Mouse (Mus musculus) left cerebral cortex, postnatal 25 days (tissue): ENCODE results near the gene Ccdc141. TPM values are rescaled to one million over a fixed set of nuclear protein-coding genes. Genes with fewer than 3 reads are reported as not detected.
A peak's percentile ranks its signal among the peaks of the same experiment; 100 is the strongest.

Experiments used
- DNase-seq, 2 experiments: peaks; one replicate each; pipeline ENCODE4 v3.0.0; 2022; ENCODE audit warnings: low spot score in 2 of 2, mixed read lengths in 1 of 2
- intact Hi-C: fragments of 180-260 bp; cut with DNase I; formaldehyde crosslinking; loops from one replicate; pipeline ENCODE4 v1.15.1; 2025
- total RNA-seq, 2 experiments: library from RNA; stranded (reverse); gene quantifications; 2 replicates each; pipeline ENCODE4 v1.2.3; 2021

The Ccdc141 gene
- total RNA-seq, 2 experiments from 2014 or later, result 17.2 to 24.5 TPM

- intact Hi-C loops, result no loop called here
- no peak for DNase-seq
Observed at GRCm38 (mm10) chr2:77146291-77146690, 24.1 kb downstream of the Ccdc141 start.

DNA sequence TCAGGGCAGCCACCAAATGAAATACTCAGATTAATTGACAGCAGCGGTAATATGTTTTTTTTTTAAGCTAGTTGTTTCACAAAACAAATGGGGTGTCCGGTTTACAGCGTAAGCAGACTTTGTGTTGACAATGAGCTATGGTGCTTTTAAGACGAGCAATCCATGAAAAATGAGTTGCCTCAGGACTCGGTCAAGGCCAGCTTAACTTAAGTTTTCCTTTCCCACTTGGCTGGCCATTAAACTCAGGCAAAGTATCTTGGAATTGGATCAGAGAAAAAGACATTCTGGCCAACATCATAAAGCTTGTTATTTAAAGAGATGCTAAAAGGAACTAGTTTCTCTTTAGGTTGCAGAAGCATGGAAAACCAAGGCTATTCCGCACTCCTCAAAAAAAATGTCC is 26.9 kb downstream of the Ccdc141 start:
- no peak for DNase-seq
- intact Hi-C loops, result no loop called here

- DNase-seq, result no peak
- intact Hi-C loops, result no loop called here
Observed at GRCm38 (mm10) chr2:77138879-77139278, 31.6 kb downstream of the Ccdc141 start.

DNA sequence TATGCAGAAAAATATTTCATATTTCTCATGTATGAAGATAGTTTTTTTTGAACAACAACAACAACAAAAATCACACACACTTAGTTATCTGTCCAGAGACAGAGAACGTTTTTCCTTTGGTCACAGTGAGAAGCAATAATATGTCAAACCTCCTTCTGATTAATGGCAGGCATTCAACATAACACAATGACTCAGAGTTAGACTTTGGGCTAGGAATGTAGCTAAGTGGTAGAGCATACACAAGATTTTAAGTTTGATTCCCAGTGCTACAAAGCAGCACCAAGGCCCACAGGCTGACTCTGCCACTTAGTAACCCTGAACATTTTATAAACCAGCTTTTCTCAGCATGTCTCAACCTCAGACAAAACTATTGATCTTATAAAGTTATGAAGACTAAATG is 35.5 kb downstream of the Ccdc141 start:
- intact Hi-C loops, result no loop called here
- DNase-seq, result no peak

- DNase-seq, result no peak
- intact Hi-C loops, result no loop called here
Observed at GRCm38 (mm10) chr2:77133407-77133806, 37.0 kb downstream of the Ccdc141 start.

DNA sequence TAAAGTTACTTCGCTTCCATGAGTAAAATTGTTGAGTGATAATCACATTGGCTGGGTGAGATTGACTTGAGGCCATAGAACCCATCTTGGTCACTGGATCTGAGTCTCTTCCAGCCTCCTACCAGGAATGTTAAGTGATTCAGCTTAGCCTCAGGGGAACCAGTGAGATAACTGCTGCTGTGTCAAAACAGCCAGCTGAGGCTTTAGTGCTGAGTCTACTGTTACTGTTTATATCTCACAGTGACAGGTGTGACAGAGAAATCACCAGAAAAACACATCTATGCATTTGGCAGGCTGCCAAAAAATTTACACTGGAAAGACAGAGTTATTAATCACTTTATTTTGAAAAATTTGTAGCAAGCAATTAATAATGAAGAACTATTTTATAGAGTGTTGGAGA is 43.5 kb downstream of the Ccdc141 start:
- DNase-seq, result no peak
- intact Hi-C loops, result no loop called here

DNA sequence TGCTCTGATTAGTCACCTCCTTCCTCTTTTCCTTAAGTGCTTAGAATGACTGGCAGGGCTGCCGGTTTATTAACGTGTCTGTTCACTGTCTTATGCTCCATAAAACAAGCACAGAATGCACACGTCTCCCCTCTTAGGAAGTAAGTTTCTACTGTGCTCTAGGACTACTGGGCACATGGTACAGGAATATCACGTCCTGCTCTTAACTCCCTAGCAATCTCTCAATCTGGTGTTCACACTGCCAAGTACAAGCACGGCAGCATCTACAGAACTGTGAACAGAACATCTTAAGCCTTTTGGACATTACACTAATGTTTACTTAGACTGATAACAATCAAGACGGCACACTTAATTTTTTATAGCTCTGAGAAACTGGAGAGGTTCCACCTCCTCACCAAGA is 52.3 kb downstream of the Ccdc141 start:
- no peak for DNase-seq
- intact Hi-C loops, result no loop called here

GRCm38 (mm10) chr2:77114335-77114734 is 56.1 kb downstream of the Ccdc141 start:
- no peak for DNase-seq
- intact Hi-C loops, result no loop called here

GRCm38 (mm10) chr2:77113867-77114266 is 56.6 kb downstream of the Ccdc141 start:
- DNase-seq, result no peak
- intact Hi-C loops, result no loop called here

DNA sequence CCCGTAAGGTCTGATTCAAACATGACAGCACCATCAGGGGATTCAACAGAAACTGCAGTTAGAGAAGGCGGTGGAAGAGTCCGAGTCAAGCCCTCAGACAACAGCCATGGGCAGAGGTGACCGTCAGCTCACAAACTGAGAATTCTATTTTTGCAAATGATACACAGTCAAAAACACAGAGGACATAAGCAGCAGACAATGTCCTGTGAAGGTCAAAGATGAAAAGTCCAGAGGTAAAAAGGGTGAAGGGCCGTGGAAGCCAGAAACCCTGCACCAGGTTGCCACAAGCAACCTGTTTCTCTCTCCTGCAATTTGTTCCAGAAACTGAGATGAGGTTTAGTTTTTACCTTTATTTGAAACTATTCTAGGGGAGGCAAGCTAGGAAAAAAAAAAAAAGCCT is 57.4 kb downstream of the Ccdc141 start:
- intact Hi-C loops, result no loop called here
- no peak for DNase-seq

DNA sequence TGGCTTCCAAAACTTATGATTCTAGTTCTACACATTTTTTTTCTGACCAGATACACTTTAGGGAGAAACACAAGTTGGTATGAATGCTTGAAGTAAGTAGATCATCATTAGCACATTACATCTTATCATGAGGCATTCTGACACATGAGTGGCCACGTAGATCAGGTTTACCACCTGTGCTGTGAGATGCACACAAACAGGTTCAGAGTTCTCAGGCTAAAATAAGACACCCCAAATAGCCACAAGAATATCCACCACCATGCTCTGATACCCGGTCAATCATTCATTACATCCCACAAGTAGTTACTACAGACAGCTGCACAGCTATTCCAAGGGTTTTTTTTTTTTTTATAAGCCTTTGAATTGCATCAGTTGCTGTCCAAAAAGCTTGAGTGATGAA is 59.3 kb downstream of the Ccdc141 start:
- intact Hi-C loops, result no loop called here
- no peak for DNase-seq

- intact Hi-C loops, result no loop called here
- DNase-seq, result no peak
Observed at GRCm38 (mm10) chr2:77110365-77110764, 60.1 kb downstream of the Ccdc141 start.

- intact Hi-C loops, result no loop called here
- DNase-seq, result peak in 1 of 2 experiments; percentile 21
Observed at GRCm38 (mm10) chr2:77109506-77110123, 60.8 kb downstream of the Ccdc141 start.

DNA sequence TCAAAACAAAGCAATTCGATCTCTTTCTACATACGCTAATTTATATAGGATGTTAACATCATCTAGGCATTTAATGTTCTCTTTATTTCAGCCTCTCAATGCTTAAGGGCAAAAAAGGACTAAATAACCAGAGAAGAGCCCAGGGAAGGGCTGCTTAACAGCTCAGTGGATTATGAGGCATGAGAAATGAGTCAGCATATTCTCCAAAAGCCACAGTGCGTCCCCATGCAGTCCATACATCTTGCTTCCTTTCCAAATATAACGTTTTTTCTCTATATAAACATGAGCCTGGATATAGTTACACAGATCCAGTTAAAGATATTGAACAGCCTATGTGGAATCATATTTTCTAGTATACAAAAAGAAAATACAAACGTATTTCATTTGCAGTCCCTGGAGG is 61.9 kb downstream of the Ccdc141 start:
- intact Hi-C loops, result no loop called here
- DNase-seq, result no peak

- intact Hi-C loops, result no loop called here
- no peak for DNase-seq
Observed at GRCm38 (mm10) chr2:77106150-77106549, 64.3 kb downstream of the Ccdc141 start.

- intact Hi-C loops, result no loop called here
- no peak for DNase-seq
Observed at GRCm38 (mm10) chr2:77105006-77105715, 65.3 kb downstream of the Ccdc141 start.

DNA sequence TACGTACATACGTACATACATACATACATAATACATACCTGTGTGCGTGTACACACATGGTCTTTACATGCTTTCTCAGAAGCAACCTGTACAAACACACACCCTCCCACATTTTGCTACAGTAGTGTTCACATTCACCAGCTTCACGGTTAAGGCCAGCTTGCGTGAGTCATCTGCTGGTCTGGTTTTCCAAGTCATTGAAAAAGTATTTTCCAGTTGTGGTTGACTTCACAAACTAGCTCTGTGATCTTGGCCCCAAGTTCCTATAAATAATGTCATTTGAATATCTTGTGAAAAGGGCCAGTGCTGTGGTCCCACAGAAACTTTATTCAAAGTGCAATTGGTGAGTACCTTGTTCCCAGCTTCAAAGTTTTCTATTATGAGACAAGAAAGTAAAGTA is 67.9 kb downstream of the Ccdc141 start:
- DNase-seq, result no peak
- intact Hi-C loops, result no loop called here

DNA sequence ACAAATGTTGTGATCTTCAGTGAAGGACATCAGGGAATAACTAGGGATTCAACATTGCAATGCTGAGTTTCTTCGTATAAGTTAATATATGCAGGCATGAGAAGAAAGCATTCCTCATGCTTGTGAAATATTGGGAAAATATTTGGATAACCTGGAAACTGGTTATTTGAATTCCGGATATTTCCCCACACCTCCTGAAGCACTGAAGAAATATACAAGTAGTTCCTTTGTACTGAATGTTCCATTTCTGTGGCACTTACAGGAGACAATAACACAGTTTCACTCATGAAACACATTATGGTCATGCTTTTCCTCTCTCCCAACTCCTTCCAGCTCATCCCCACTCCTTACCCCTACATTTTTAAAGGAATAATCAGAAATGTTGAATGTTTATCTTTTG is 70.6 kb downstream of the Ccdc141 start:
- DNase-seq, result no peak
- intact Hi-C loops, result no loop called here

- DNase-seq, result no peak
- intact Hi-C loops, result no loop called here
Observed at GRCm38 (mm10) chr2:77098769-77099168, 71.7 kb downstream of the Ccdc141 start.

- intact Hi-C loops, result no loop called here
- DNase-seq, result no peak
Observed at GRCm38 (mm10) chr2:77091749-77092148, 78.7 kb downstream of the Ccdc141 start.

DNA sequence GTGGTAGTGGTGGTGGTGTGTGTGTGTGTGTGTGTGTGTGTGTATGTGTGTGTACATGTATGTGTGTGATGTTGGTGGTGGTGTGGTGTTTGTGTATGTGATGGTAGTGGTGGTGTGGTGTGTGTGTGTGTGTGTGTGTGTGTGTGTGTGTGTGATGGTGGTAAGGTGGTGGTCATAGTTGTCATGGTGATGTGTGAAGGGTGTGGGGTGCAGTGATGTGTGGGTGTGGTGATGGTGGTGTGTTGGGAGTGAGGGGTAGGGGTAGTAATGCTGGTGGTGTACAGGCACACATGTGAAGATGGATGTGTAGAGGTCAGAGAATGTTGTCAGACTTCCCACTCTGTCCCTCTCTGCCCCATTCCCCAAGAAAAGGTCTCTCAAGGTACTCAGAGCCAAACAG is 85.1 kb downstream of the Ccdc141 start:
- DNase-seq, result no peak
- intact Hi-C loops, result no loop called here

GRCm38 (mm10) chr2:77084629-77085028 is 85.8 kb downstream of the Ccdc141 start:
- no peak for DNase-seq
- intact Hi-C loops, result loop anchor here (5.0 kb wide), 1 partner anchor 112 kb away; no protein-coding TSS in a partner anchor
